Comparison of ENCODE assay signal across 20 mouse cellular contexts in the genomic region with DNA sequence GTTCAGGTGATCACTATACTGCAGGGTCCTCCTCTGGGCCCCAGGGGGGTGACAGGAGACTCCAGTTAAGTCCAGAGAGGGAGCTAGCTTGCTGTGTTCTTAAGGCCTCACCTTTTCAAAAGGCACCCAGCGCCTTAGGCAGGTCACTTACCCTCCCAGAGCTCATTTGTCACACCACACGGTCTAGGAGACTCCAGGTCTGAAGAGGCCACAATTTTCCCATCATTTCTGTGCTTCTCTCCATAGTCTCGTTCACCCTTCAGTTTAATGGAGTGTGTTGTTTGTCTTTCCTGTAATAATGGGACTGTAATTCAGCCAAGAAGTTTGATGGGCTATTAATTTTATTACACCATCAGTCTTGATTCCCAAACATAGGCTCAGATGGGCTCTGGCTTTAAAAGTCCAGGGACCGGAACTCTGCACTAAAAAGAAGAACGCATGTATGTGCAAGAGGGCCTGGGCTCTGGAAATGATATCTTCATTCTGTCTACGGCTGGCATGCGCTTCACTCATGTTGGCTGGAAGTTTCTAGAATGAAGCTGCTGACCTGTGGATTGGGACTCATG. TPM values are rescaled to one million over a fixed set of nuclear protein-coding genes. Genes with fewer than 3 reads are reported as not detected.
DNase-seq lines count a peak whose midpoint lies in the region; ATAC-seq and TF ChIP-seq lines count a peak whose summit lies in the region.
"Had no signal": no experiment of that assay in that cellular context is flagged by ENCODE, and none has a peak within 500 bp of the region (broad histone marks: within the 10 kb centered on the region; RNA-seq: fewer than 3 reads in every experiment).

No protein-coding gene starts in this region.

- peak overlapping the region; percentile 4 for H3K27ac ChIP-seq in intestine, embryonic 16.5 days (ENCODE audit: low read length)
- no peak overlapping the region for H3K27ac ChIP-seq in intestine, embryonic 15.5 days
- H3K27ac ChIP-seq in lung, embryonic 15.5 days = peak overlapping the region; percentile 26; the same call in 1 of the 2 replicates
- peak overlapping the region; percentile 58 for H3K27ac ChIP-seq in bone marrow, adult 2 months (ENCODE audit: control insufficient read depth, insufficient read depth, low read depth, low read length, poor library complexity)
- H3K27ac ChIP-seq in liver, postnatal 0 days (ENCODE audit: low read depth) = peak overlapping the region; percentile 63
- H3K27ac ChIP-seq: forebrain, embryonic 12.5 days; hindbrain, embryonic 15.5 days had no signal

- 53% methylated on average over 7 of the region's 7 CpGs for WGBS in intestine, embryonic 16.5 days
- 46% methylated on average over 7 of the region's 7 CpGs for WGBS in intestine, embryonic 15.5 days
- WGBS in lung, embryonic 15.5 days = 50% methylated on average over 7 of the region's 7 CpGs
- WGBS in bone marrow, adult 2 months = 73% methylated on average over 7 of the region's 7 CpGs
- WGBS in liver, postnatal 0 days (ENCODE audit: insufficient replicate concordance) = 74% methylated on average over 7 of the region's 7 CpGs

- no peak for ATAC-seq in intestine, embryonic 16.5 days
- no peak for ATAC-seq in intestine, embryonic 15.5 days
- ATAC-seq in lung, embryonic 15.5 days (ENCODE audit: borderline replicate concordance, extremely low read depth, low FRiP score, low TSS enrichment) = no peak
- no peak for ATAC-seq in liver, postnatal 0 days

- DNase-seq in lung, adult 18-20 months = no peak
- DNase-seq in liver, postnatal 0 days = no peak
- no peak for DNase-seq in T-cell, adult 2 months (ENCODE audit: low spot score)
- DNase-seq: adrenal gland, postnatal 10 days; cerebellum, adult 9-10 months; gastrocnemius, postnatal 36 days; heart, postnatal 14 days; left cerebral cortex, postnatal 4 days; right cerebral cortex, postnatal 25 days; thymus, adult 18-20 months had no signal

- H3K27me3 ChIP-seq in intestine, embryonic 16.5 days (replicated peaks; ENCODE audit: control insufficient read depth, insufficient read depth, low read length) = no peaks in the 10 kb centered on the region
- no peaks in the 10 kb centered on the region for H3K27me3 ChIP-seq in intestine, embryonic 15.5 days (replicated peaks)
- H3K27me3 ChIP-seq in lung, embryonic 15.5 days = no peaks in the 10 kb centered on the region
- H3K27me3 ChIP-seq in liver, postnatal 0 days (ENCODE audit: insufficient read depth, low read length) = no peaks in the 10 kb centered on the region
- H3K27me3 ChIP-seq: forebrain, embryonic 12.5 days; hindbrain, embryonic 15.5 days had no signal

- no peak overlapping the region for H3K4me2 ChIP-seq in intestine, embryonic 16.5 days (ENCODE audit: low read depth, low read length)
- H3K4me2 ChIP-seq in intestine, embryonic 15.5 days (replicated peaks) = no peak overlapping the region
- no peak overlapping the region for H3K4me2 ChIP-seq in lung, embryonic 15.5 days
- H3K4me2 ChIP-seq in liver, postnatal 0 days (ENCODE audit: low read depth, low read length) = no peak overlapping the region
- H3K4me2 ChIP-seq: forebrain, embryonic 12.5 days; hindbrain, embryonic 15.5 days; midbrain, embryonic 11.5 days had no signal

- H3K9me3 ChIP-seq in intestine, embryonic 16.5 days (ENCODE audit: control insufficient read depth, low read length) = no peaks in the 10 kb centered on the region
- H3K9me3 ChIP-seq in intestine, embryonic 15.5 days = no peaks in the 10 kb centered on the region
- H3K9me3 ChIP-seq in lung, embryonic 15.5 days = no peaks in the 10 kb centered on the region
- no peaks in the 10 kb centered on the region for H3K9me3 ChIP-seq in liver, postnatal 0 days (ENCODE audit: low read length)
- H3K9me3 ChIP-seq: forebrain, embryonic 12.5 days; hindbrain, embryonic 15.5 days had no signal

- no peak overlapping the region for H3K4me3 ChIP-seq in intestine, embryonic 16.5 days (ENCODE audit: low read length)
- H3K4me3 ChIP-seq in intestine, embryonic 15.5 days (replicated peaks) = no peak overlapping the region
- no peak overlapping the region for H3K4me3 ChIP-seq in lung, embryonic 15.5 days
- H3K4me3 ChIP-seq in bone marrow, adult 2 months (replicated peaks; ENCODE audit: control insufficient read depth, low read depth, low read length) = no peak overlapping the region
- H3K4me3 ChIP-seq in liver, postnatal 0 days (ENCODE audit: low read depth, low read length) = no peak overlapping the region
- H3K4me3 ChIP-seq: forebrain, embryonic 12.5 days; hindbrain, embryonic 15.5 days; myocyte had no signal

- no peak for TF ChIP-seq CTCF in bone marrow, adult 2 months (IDR thresholded peaks at IDR 0.05; ENCODE audit: control insufficient read depth, insufficient read depth, low read length)
- no peak for TF ChIP-seq CTCF in liver, postnatal 0 days (IDR thresholded peaks at IDR 0.05; ENCODE audit: low read depth)

- no peaks in the 10 kb centered on the region for H3K36me3 ChIP-seq in intestine, embryonic 16.5 days (ENCODE audit: control insufficient read depth, insufficient read depth, low read length)
- H3K36me3 ChIP-seq in intestine, embryonic 15.5 days = no peaks in the 10 kb centered on the region
- H3K36me3 ChIP-seq in lung, embryonic 15.5 days = no peaks in the 10 kb centered on the region
- no peaks in the 10 kb centered on the region for H3K36me3 ChIP-seq in liver, postnatal 0 days (replicated peaks; ENCODE audit: insufficient read depth, low read length)
- H3K36me3 ChIP-seq: forebrain, embryonic 12.5 days; hindbrain, embryonic 15.5 days had no signal

- TF ChIP-seq EP300 in liver, postnatal 0 days (IDR thresholded peaks at IDR 0.05; ENCODE audit: low read depth) = no peak

- 0 out of 2 replicates have a peak overlapping the region, but pooled peaks have one; percentile 27 for H3K9ac ChIP-seq in intestine, embryonic 16.5 days (ENCODE audit: low read depth, low read length)
- H3K9ac ChIP-seq in intestine, embryonic 15.5 days = no peak overlapping the region
- H3K9ac ChIP-seq in lung, embryonic 15.5 days = no peak overlapping the region
- 0 out of 2 replicates have a peak overlapping the region, but pooled peaks have one; percentile 3 for H3K9ac ChIP-seq in liver, postnatal 0 days (replicated peaks)
- H3K9ac ChIP-seq: forebrain, embryonic 12.5 days; hindbrain, embryonic 15.5 days had no signal

- no peak for TF ChIP-seq POLR2A in bone marrow, adult 2 months (IDR thresholded peaks at IDR 0.05; ENCODE audit: borderline replicate concordance, control insufficient read depth, low read depth, low read length)

- H3K4me1 ChIP-seq in intestine, embryonic 16.5 days (ENCODE audit: control insufficient read depth, insufficient read depth, low read length) = peaks cover 43% of the 10 kb centered on the region
- peaks cover 21% of the 10 kb centered on the region for H3K4me1 ChIP-seq in intestine, embryonic 15.5 days (replicated peaks)
- H3K4me1 ChIP-seq in lung, embryonic 15.5 days = peaks cover 35% of the 10 kb centered on the region
- peaks cover 9% of the 10 kb centered on the region; the same call in 1 of the 2 replicates for H3K4me1 ChIP-seq in bone marrow, adult 2 months (ENCODE audit: control insufficient read depth, insufficient read depth, low read length)
- H3K4me1 ChIP-seq in liver, postnatal 0 days (ENCODE audit: insufficient read depth) = peaks cover 34% of the 10 kb centered on the region
- H3K4me1 ChIP-seq: forebrain, embryonic 12.5 days; hindbrain, embryonic 15.5 days had no signal

RNA-seq across cellular contexts. Expression of gene Gm9964, which starts 8.3 kb away (rescaled TPM):
- polyA plus RNA-seq in intestine, embryonic 16.5 days (2015; fragmentation: Nextera tagmentation; extraction: Ambion mirVana) = not detected in 2 replicates
- polyA plus RNA-seq in intestine, embryonic 15.5 days (2015; fragmentation: Nextera tagmentation; extraction: Ambion mirVana) = not detected in 2 replicates
- 0.21 TPM in 1 of 2 replicates, not detected in the other for polyA plus RNA-seq in lung, embryonic 15.5 days (2015; fragmentation: Nextera tagmentation; extraction: Ambion mirVana)
- polyA plus RNA-seq in bone marrow, adult 2 months (2011; ENCODE audit: insufficient read depth, insufficient read length, low replicate concordance, missing spikeins) = not detected in 2 replicates
- polyA plus RNA-seq in liver, postnatal 0 days (2015; fragmentation: Nextera tagmentation; extraction: Ambion mirVana) = not detected in 2 replicates
- polyA plus RNA-seq: C2C12; embryonic facial prominence, embryonic 14.5 days; forebrain, embryonic 12.5 days; hindbrain, embryonic 15.5 days; midbrain, embryonic 11.5 days; myocyte had no signal

RNA-seq across cellular contexts. Expression of gene Wsb1, which starts 33.9 kb away (rescaled TPM):
- polyA plus RNA-seq in intestine, embryonic 16.5 days (2015; fragmentation: Nextera tagmentation; extraction: Ambion mirVana) = 149 and 158 TPM in 2 replicates
- polyA plus RNA-seq in intestine, embryonic 15.5 days (2015; fragmentation: Nextera tagmentation; extraction: Ambion mirVana) = 166 and 207 TPM in 2 replicates
- 216 and 218 TPM in 2 replicates for polyA plus RNA-seq in lung, embryonic 15.5 days (2015; fragmentation: Nextera tagmentation; extraction: Ambion mirVana)
- 22.8 and 53.1 TPM in 2 replicates for polyA plus RNA-seq in bone marrow, adult 2 months (2011; ENCODE audit: insufficient read depth, insufficient read length, low replicate concordance, missing spikeins)
- polyA plus RNA-seq in liver, postnatal 0 days (2015; fragmentation: Nextera tagmentation; extraction: Ambion mirVana) = 23.3 and 26.3 TPM in 2 replicates

RNA-seq across cellular contexts. Expression of gene Nf1, which starts 51.1 kb away (rescaled TPM):
- polyA plus RNA-seq in intestine, embryonic 16.5 days (2015; fragmentation: Nextera tagmentation; extraction: Ambion mirVana) = 3.0 and 3.7 TPM in 2 replicates
- polyA plus RNA-seq in intestine, embryonic 15.5 days (2015; fragmentation: Nextera tagmentation; extraction: Ambion mirVana) = 4.7 and 5.2 TPM in 2 replicates
- 5.3 and 6.3 TPM in 2 replicates for polyA plus RNA-seq in lung, embryonic 15.5 days (2015; fragmentation: Nextera tagmentation; extraction: Ambion mirVana)
- polyA plus RNA-seq in bone marrow, adult 2 months (2011; ENCODE audit: insufficient read depth, insufficient read length, low replicate concordance, missing spikeins) = 2.3 and 3.0 TPM in 2 replicates
- 2.7 and 2.8 TPM in 2 replicates for polyA plus RNA-seq in liver, postnatal 0 days (2015; fragmentation: Nextera tagmentation; extraction: Ambion mirVana)

Comparison
In these comparisons a context has a peak if more than half of its experiments do, and no peak if none do; other contexts are left out.
1. H3K9ac ChIP-seq: peak in intestine, embryonic 16.5 days (single experiment) and liver, postnatal 0 days (single experiment); none in intestine, embryonic 15.5 days (single experiment) and lung, embryonic 15.5 days (single experiment).